Mouse (Mus musculus): ENCODE data around the gene Ust. TPM values are rescaled to one million over a fixed set of nuclear protein-coding genes. Genes with fewer than 3 reads are reported as not detected.

The Ust gene
- total RNA-seq, 2 experiments from 2014 or later = 7.8 to 9.0 TPM

DNA sequence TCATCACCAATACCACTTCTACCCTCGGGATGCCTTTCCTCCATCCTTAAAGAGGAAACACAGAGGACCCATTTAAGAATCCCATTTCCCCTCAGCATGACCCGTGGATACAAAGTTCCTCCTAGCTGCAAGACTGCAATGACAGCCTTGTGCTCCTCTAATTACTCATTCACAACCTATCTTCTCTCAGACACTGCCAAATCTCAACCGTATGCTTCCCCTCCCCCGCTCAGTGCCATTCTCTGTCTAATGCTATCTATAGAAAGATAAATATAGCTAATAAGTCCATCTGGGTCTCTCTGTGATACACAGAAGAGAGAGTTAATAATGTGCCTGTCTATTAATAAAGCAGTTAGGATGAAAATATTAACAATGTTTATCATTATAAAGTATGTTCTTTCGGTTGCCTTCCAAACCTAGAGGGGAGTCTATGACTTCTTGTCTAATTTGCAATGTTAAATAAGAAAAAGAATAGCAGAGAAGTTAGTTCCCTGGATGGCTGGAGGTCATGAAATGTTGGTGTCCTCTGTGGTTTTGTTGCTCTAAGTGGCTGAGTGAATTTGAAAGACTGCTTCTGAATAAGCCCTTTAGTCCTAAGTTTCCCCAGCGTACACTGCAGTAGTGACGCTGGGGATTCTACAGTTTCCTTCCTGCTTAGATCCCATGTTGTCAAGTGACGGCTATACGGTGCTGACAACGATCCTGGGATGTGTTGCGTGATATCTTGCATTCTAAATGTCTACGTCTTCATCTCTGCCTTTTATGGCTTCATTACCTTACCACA is 178.8 kb downstream of the Ust start:
- no peak for DNase-seq (ENCODE audit: low spot score in 2 of 2)

DNA sequence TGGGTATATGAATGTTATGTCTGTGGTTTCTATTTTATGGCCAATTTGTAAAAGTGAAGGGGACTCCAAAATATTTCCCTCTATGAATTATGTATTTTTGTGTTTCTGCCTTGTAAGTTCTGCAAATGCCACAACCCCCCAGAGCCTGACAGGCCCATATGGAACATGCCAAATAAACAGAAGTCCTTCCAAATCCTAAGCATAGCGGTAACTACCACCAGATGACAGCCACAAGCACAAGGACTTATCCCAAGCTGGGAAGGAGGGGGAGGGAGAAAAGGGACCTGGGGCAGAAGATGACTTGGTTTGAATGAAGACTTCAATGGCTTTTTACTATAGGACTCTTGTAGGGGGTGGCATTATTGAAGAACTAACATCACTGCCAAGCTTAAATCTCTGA is 182.0 kb downstream of the Ust start:
- DNase-seq (ENCODE audit: low spot score in 2 of 2) = no peak

DNA sequence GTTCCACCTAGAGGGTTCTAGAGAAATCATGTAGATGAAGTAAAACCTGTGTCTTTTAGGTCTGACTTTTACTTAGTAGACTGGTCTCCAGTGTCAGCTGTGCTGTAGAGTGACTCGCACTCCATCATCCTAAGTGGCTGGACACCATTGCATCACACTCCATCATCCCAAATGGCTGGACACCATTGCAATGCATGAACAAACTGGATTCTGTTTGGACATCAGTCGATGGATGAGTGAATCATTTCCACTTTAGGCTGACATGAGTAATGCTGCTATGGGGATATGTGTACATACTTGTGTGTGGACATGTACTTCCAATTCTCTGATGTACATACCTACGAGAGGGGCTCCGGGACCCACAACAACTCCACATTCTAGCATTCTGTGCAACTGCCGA is 187.7 kb downstream of the Ust start:
- DNase-seq (ENCODE audit: low spot score in 2 of 2) = no peak

DNA sequence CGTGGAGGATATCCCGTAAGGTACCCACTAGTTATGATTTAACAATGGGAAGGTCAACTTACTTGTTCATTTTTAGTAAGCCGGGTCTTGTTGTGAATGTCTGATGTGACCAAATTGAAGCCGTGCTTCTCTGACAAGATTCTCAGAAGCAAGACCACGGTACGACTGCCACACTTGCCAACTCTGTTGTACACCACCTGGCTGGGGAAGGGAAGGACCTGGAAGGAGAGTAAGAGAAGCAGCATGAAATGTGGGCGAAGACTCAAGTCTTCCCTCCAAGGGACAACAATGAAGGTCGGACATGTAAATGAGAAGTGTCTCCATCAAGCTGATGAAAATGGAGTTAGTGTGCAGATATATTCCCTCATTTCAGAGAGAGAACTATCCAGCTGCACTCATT is 188.6 kb downstream of the Ust start:
- DNase-seq (ENCODE audit: low spot score in 2 of 2) = no peak

DNA sequence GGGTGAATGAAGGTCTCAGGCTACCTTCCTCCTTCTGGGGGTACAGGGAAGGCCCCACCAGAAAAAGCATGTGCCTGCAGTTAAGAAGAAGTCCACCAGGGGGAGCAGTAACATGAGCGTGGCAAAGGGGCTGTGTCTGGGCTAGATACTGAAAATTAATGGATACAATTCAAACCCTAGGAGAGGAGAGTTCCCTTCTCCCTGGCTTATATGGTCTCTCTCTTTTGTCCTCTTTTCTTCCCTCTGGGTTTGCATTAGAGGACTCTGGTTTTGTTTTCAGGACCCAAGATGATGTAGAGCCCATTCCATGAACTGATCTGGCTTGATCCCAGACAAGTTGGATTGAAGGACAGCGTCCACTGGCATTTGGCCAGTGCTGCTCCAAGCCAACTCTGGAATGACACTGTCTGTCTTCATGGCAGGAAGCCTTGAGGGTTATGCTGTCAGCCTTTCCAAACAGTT is 195.3 kb downstream of the Ust start:
- DNase-seq (ENCODE audit: low spot score in 2 of 2) = peak; percentile 20 to 34

DNA sequence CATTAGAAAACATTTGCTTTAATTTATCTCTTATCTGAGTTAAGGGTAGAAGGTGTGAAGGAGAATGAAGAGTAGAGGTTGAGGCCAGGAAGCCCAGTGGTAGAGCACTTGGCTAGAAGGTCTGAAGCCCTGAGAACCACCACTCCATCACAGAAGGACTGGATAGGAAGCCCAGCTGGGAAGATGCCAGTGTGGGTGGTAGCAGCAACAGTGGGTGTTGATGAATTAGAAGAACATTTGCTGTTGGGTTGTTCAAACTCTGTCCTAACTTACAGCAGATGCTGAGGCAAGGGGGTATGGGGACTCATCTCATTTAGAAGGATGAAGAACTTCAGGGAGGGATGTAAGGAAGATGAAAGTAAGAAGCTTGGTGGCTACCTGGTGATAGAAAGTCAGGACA is 197.9 kb downstream of the Ust start:
- DNase-seq (ENCODE audit: low spot score in 2 of 2) = no peak

DNA sequence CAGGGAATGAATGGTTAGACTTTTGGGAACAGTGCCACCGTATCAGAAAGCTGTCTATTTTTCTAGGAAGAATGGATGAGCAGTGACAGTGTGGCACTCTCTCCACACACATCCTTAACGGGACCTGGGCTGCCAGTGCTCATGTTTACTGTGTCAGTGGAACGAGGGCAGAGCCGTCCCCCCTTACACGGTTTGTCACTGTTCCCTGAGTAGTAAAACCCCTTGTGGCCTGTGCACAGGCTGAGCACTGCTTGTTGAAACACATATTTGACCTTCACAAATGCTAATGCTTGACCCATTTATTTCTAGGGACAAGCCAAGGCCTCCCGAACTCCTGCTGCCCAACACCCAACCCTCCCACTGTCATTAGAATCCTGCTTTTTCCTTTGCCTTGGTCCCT is 209.2 kb downstream of the Ust start:
- DNase-seq (ENCODE audit: low spot score in 2 of 2) = no peak

DNA sequence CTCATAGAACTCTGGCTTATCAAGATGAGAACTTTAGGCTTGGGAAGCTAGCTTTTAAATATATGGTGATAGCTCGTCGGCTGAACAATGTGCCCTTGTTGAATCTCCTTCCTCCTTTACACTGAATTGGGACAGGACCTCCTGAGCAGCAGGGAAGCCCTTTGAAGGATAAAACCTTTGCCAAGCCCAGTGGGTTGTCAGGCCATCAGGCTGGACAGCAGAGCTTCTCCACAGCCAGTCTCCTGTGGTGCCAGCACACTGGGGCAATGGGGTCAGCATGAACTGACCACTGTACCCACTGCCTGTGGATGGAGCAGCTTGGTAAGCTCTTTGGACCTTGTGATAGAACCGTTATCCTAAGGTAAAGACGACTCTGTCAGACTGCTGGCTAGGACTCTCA is 214.4 kb downstream of the Ust start:
- DNase-seq (ENCODE audit: low spot score in 2 of 2) = no peak

DNA sequence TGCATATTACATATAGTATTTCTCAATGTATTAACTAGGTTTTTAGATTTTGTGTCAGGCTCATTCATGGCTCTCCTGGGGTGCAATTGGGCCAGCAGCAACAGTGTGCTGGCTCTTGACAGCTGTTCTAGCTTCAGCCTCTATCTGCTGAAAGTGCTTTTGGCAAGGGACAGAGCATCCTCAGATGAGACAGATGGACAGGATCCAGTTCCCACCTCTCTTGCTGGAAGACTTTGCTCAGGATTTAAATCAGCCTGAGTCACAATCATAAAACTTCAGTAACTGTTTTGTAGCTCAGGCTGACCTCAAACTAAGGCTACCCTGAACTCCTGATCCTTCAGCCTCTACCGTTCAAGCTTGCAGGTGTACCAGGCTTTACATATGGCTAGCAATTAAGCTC is 219.5 kb downstream of the Ust start:
- DNase-seq (ENCODE audit: low spot score in 2 of 2) = no peak

DNA sequence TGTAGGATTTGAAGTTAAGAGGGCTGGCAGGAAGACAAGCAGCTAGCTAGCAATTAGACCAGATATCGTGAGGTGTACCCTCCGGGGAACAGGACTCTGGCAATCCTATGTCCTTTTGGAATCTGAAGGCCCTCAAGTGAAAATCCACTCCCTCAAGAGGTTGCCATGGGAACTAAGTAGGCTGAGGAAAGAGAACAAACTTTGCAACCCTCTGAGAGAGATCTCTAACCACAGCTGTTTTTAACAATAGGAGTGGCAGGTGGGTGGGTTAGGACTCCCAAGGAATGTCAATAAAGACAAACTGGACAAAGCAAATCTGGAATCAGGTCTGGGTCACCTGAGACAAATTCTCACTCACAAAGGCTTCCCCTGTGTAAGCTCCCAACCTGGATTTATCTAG is 221.4 kb downstream of the Ust start:
- no peak for DNase-seq (ENCODE audit: low spot score in 2 of 2)

DNA sequence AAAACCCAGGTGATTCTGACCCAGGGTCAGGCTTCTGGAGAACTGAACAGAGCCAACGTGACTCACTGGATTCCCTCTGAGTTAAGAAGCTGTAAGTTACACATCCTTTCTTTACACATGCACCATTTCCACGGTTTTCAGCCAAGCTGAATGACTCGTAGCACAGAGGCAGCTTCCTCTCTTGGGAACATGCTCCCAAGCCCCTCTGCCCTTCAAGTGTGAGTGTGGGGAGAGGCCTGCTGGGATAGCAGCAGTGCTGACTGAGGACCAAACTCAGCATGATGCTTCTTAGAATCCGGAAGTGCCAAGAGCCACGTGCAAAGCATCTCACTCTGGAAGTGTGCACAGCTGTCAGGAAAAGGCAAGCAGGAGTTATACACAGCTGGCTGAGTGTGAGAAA is 228.0 kb downstream of the Ust start:
- DNase-seq (ENCODE audit: low spot score in 2 of 2) = no peak

DNA sequence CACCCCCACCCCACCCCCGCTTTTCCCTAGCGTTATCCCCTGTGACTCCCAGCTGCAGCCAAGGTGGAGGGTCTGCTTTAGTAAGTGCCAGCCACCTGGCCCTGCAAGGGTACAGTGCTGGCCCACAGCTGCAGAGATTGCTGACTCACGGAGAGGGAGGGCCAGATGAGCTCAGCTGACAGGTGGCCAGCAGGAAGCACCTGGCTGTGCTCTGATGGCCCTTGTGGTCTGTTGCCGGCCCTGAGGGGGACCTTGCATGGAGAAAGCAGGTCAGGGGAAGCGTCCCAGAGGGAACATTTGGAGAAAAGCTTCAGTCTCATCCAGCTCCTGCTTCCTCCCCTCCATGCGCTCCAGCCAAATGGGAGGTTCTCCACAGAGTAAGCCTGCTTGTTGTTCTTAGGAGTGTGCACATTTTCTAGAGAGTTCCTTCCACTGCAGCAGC is 231.3 kb downstream of the Ust start:
- DNase-seq (ENCODE audit: low spot score in 2 of 2) = no peak

DNA sequence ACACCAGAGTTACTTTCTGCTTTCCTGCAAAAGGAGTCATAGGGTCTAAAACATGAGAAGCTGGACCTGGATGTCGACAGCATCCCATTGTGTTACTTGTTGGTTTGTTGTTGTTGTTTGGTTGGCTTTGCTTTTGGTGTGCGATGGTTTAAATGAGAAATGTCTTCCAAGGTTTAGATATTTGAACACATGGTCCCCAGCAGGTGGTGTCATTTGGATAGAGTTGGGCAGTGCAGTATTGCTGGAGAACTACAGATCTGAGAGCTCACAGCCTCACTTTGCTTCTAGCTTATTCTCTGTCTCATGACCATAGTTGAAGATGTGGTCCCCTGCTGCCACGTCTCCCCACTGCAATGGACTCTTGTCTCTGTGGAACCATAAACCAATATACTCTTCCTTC is 234.6 kb downstream of the Ust start:
- no peak for DNase-seq (ENCODE audit: low spot score in 2 of 2)

DNA sequence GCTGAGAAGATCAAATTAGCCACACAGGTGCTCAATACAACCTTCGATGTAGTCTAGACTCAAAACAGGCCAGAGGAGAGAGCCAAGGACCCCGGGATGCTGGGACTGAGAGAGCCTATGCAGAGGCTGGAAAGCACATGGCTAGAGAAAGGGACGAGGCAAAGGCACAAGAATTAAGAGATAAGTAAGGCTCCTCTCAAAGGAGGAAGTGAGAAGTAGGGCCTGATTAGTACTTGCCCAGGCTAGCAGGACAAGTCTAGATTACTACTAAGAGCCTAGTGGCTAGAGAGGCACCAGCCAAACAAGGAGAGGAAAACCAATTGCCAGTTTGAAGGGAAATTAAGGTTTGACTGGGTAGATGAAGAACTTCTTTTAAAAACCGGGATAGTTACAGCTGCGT is 241.5 kb downstream of the Ust start:
- no peak for DNase-seq (ENCODE audit: low spot score in 2 of 2)

DNA sequence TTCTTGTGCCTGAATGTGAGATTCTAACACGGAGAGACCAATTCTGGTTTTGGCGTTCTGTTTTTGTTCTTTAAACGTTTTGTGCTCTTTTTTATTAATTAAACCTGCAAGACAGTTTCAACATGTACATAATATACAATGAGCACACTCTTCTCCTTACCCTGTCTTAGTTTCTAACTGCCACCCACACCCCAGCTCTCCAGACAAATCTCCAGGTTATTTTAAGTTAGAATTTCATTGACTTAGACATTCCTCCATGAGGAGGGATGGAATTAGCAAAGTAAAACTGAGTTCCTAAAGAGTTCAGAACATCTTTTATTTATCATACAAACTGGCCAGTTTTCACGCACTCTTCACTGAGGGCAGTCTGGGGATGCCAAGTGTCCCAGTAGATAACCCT is 248.9 kb downstream of the Ust start:
- DNase-seq (ENCODE audit: low spot score in 2 of 2) = no peak

DNA sequence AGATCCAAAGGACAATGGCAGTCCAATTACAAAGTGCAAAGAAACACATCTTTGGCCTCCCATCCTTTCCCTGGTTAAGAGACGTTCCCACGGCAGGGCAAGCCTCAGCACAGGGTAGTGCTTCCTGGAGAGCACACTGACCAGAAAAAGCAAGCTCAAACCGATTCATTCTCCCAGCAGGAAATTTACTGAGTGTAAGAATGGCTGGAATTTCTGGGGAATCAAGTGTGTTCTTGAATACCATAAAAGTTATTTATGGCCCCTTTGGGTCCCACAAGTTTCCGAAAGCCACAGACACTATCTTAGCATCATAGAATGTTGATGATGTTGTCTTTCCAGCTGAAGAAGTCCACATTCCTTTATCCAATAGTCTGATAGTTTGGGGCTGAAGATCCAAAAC is 258.9 kb downstream of the Ust start:
- DNase-seq (ENCODE audit: low spot score in 2 of 2) = no peak

DNA sequence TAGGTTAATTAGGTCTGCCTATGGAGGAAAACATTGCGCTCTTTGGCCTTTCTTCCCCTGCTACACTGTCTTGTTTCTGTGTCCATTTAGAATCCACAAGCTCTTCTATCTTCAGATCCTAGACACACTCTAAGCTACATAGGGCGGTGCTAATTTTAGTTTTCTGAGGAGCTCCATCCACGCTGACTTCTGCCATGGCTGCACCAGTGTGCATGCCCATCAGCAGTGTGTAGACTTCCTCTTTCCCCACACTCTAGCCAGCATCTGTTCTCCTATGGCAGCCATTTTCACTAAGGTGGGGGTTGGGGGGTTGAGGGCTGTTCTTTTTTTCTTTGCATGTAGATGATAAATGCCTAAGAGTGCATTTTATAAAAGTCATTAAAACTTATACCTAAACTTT is 268.6 kb downstream of the Ust start:
- no peak for DNase-seq (ENCODE audit: low spot score in 2 of 2)

DNA sequence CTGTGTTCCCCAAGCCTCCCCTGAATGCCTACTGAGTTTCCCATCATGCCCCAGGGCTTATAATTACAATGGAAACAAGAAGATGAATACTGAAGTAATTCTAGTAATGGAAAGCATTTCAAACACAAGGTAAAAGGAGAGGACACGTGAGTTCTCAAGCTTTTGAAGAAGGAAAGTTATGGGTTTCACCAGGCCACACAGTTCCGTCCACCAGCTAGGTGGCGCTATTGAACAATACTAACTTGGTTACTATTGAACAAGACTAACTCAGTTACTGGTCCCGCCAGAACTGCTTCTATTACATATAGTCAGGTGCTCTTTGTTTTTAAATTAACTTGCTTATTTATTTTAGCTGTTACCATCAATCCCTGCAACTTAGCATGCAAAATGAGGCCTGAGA is 276.3 kb downstream of the Ust start:
- DNase-seq (ENCODE audit: low spot score in 2 of 2) = peak in 1 of 2 experiments; percentile 44

DNA sequence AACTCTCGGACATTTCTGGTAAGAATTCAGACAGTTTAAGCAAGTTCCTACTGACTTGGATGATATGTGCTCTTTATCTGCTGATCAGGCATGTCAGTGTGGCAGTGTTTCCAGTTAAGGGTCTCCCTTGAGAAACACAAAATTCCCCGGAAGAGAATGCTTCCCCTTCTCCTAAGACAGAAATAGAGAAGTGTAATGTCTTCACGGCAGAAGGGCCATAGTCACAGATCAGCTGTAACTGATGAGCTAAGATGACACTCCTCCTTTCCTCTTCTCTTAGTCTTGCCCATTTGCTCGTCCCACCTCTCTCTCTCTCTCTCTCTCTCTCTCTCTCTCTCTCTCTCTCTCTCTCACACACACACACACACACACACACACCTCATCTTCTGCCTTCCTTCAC is 277.9 kb downstream of the Ust start:
- no peak for DNase-seq (ENCODE audit: low spot score in 2 of 2)

DNA sequence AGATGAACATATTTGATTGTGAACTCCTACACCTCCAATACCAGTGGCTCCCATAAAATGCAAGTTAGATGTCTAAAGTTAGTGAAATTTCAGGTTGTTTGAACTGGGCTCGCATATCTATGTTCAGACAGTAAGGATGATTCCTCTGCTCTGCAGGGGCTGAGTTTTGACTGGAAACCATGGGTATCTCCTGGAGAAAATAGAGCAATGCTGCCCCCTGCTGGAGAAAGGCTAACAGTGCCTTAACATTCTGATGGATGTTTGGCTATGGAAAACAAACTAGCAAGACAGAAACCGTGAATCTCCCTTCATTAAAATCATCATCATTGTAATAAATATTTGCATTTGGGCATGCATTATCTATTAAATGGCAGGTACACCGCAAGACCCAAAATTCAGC is 278.4 kb downstream of the Ust start:
- peak; percentile 36 to 68 for DNase-seq (ENCODE audit: low spot score in 2 of 2)

DNA sequence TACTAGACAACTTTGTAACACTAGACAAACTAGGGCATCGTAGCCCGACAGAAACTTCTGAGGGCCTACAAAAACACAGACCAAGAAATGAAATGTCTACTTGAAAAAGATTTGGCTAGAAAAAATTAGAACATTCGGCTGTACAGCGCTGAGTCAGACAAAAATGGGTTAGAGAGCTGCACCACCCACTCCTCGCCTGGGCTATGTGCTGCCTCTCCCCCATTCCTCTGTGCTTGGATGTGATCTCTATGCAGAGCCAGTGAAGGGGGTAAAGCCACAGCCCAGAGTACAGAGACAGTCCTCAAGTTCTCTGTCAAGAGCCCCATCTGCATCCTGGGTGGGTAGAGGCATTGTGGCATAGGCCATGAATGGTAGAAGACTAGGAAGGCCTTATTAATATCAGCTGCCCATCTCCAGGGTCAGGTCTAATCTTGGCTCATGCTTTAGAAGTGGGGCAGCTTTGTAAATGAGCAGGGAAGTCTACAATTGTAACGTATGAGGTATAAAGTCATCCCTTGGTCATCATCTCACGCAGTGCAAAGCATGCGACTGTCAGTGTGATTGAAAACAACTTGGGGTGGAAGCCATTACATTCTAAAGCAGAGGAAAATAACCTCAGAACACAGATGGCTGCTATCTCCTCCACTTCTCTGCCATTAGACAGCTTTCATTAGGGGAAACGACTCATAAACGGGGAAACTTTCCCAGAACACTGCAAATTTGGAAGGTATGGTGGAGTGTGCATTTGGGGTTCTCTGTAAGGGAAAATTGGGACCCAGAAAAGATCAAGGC is 281.6 kb downstream of the Ust start:
- DNase-seq (ENCODE audit: low spot score in 2 of 2) = no peak

DNA sequence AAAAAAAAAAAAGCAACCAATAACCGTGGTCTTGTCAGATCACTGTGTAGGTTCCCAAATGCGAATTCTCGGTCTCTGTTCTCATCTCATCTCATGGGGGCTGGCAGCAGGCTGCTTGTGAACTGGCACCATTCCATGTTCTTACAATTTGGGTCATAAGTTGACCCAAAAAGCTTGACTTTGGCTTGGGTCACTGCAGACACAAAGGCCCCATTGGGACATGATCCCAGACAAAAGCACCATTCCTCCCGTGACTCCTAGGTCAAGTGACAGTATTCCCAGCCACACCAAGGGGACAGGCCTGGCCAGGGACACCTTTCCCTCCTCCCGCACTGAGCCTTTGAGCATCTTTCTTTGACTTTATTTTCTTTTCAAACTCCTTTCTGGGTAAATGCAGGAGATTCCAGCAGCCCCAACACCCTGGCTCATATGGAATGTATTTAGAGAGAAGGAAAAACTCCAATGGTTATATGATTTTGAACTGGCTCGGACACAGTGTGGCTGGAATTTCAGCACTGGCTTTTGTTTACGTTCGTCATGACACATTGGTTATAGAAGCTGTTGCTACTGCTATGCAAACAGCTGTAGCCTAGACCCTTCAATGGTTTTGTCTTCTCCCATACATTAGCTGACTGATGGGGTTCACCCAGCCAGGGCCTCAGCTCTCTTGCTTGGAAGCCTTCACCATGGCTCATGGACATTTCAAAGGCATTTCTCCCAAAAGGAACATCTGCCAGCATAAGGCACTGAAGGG is 285.3 kb downstream of the Ust start:
- no peak for DNase-seq (ENCODE audit: low spot score in 2 of 2)
